Mouse (Mus musculus) lung, adult 2 months (tissue): ENCODE data around the gene Cul5.

Experiments
- CTCF ChIP-seq: fragments of 200-500 bp; IDR thresholded peaks from 2 replicates; pipeline ENCODE4 v1.5.1; 2011; ENCODE audit warnings: mild to moderate bottlenecking, low read length, control low read depth; ENCODE audit not compliant: insufficient read depth
- POLR2A ChIP-seq: fragments of 200-500 bp; IDR thresholded peaks from 2 replicates; pipeline ENCODE4 v1.6.1; 2011; ENCODE audit warnings: low read depth, mild to moderate bottlenecking, control low read depth, low read length, borderline replicate concordance; ENCODE audit errors: extremely low read depth

DNA sequence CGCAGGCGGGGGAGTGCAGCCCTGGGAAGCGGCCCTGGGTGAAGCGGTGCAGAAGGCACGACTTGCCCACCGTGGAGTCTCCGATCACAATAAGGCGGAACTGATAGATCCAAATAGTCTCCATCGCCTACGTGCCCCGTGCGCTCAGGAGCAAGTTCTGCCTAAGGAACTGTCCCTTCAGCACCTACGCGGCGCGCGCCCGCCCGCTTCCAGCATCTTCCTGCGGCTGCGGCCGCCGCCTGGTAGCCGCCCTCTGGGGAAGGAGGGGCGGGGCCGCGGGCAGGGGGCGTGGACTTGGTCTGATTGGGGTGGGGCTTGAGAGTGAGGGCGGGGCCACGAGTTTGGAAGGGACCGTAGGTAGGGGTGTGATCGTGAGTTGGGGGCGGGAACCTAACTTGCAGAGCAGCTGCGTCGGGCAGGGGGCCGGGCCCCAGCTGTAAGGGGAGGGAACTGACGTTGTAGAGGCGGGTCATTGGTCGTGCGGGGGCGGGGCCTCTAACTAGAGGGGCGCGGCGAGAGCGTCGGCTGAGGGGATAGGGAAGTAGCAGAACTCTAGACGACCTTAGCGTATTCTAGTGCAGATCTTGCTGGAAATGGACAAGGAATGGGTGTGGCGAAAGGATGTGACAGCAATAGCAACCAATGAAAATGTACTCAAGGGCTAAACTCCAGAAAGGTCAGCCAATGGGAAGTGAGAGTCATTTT is 36.3 kb upstream of the Cul5 start, which contains the start of gene Rab39:
- TF ChIP-seq POLR2A (no peak), CTCF (no peak)
